Mouse (Mus musculus): ENCODE results near the gene Prkaa1.

DNA sequence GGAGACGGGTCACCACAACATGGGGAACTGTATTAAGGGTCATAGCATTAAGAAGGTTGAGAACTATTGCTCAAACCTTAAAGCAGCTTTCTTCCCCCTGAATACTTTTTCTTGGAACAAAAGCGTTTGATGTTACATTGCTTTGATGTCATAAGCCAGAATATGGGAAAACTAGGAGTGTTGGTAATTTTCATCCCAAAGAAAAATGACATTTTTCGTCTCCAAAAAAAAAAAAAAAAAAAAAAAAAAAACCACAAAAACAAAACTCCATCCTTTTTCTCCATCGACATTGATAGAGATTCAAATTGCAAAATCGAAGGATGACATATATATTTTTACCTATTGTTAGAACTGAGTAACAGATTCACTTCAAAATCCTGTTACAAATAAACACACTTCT is 947 bp upstream of the Prkaa1 start:
- no peak for TF ChIP-seq CTCF (IDR thresholded peaks at IDR 0.05; ENCODE audit: borderline replicate concordance, insufficient read depth, low read depth, low read length)
- TF ChIP-seq POLR2A (IDR thresholded peaks at IDR 0.05; ENCODE audit: borderline replicate concordance, insufficient read depth, low read length) = no peak
